Mouse (Mus musculus) G1E (cell line): ENCODE results near the gene Tns1. TPM values are rescaled to one million over a fixed set of nuclear protein-coding genes. Genes with fewer than 3 reads are reported as not detected.

Source experiments
- ATAC-seq: 2 replicates; pipeline ENCODE4 v1.8.0; 2016; ENCODE audit warnings: mild to moderate bottlenecking; ENCODE audit not compliant: insufficient number of reproducible peaks, poor library complexity, low FRiP score, severe bottlenecking; ENCODE audit errors: extremely low read depth
- DNase-seq: peaks from one replicate; pipeline ENCODE4 v3.0.0; 2012; ENCODE audit warnings: low spot score
- H3K27me3 ChIP-seq: 2 replicates; pipeline ENCODE4 v1.6.1; 2012; ENCODE audit warnings: mild to moderate bottlenecking, low read length, inconsistent platforms; ENCODE audit not compliant: insufficient read depth
- H3K36me3 ChIP-seq: replicated peaks from 2 replicates; pipeline ENCODE3; 2012; ENCODE audit warnings: mild to moderate bottlenecking, inconsistent platforms
- H3K4me1 ChIP-seq: 2 replicates; pipeline ENCODE4 v1.6.1; 2012; ENCODE audit warnings: low read depth, low read length, inconsistent platforms, mixed read lengths; ENCODE audit not compliant: insufficient read depth
- H3K4me3 ChIP-seq: 2 replicates; pipeline ENCODE4 v1.5.1; 2012; ENCODE audit warnings: low read depth, mild to moderate bottlenecking, inconsistent platforms, low read length, moderate library complexity, mixed read lengths
- H3K9me3 ChIP-seq: replicated peaks from 2 replicates; pipeline ENCODE4 v1.6.1; 2012; ENCODE audit warnings: inconsistent platforms
- CTCF ChIP-seq: IDR thresholded peaks from 2 replicates; pipeline ENCODE4 v1.5.1; 2012; ENCODE audit warnings: low read depth, low read length, inconsistent platforms, mixed read lengths
- GATA1 ChIP-seq: IDR thresholded peaks from 2 replicates; pipeline ENCODE4 v1.6.1; 2012; ENCODE audit warnings: borderline replicate concordance, low read length, inconsistent platforms, mixed read lengths
- GATA2 ChIP-seq: IDR thresholded peaks from 2 replicates; pipeline ENCODE4 v1.6.1; 2012; ENCODE audit warnings: low read depth, low read length, inconsistent platforms, borderline replicate concordance
- POLR2AphosphoS5 ChIP-seq: IDR thresholded peaks from 2 replicates; pipeline ENCODE4 v1.6.1; 2012; ENCODE audit warnings: low read depth, low read length, inconsistent platforms; ENCODE audit not compliant: insufficient replicate concordance
- TAL1 ChIP-seq: conservative IDR thresholded peaks from 2 replicates; pipeline ENCODE4 v1.6.1; 2012; ENCODE audit warnings: low read depth, low read length, inconsistent platforms, mixed read lengths
- polyA plus RNA-seq: library from polyadenylated mRNA; stranded (reverse); fragments of >175 nt; gene quantifications from 2 replicates; pipeline ENCODE4 v1.2.3, GENCODE M21; 2012
- total RNA-seq, 2 experiments: library from RNA; stranded (forward) in 1 of 2; stranded (reverse) in 1 of 2; fragments of 200-1000 nt in 1 of 2; fragments of >200 nt in 1 of 2; fragmentation: Nextera tagmentation in 1 of 2; gene quantifications; 2 replicates each; pipeline ENCODE4 v1.2.3; 2014 to 2017

Tns1 gene
- total and polyA plus RNA-seq, 3 experiments = 0.55 to 27.2 (median 1.7) TPM

GRCm38 (mm10) chr1:74105660-74106059 is 18.6 kb downstream of the Tns1 start:
- TF ChIP-seq POLR2AphosphoS5 = no peak
- no peak for TF ChIP-seq CTCF
- TF ChIP-seq GATA1 = no peak
- TF ChIP-seq TAL1 = no peak
- TF ChIP-seq GATA2 = no peak
- H3K4me3 ChIP-seq = no peak overlapping the region
- H3K9me3 ChIP-seq = no peaks in the 10 kb centered on the region
- H3K4me1 ChIP-seq = no peaks in the 10 kb centered on the region
- no peaks in the 10 kb centered on the region for H3K36me3 ChIP-seq
- ATAC-seq (no peak), DNase-seq (no peak)
- H3K27me3 ChIP-seq = peaks cover 12% of the 10 kb centered on the region

GRCm38 (mm10) chr1:74103654-74104353 is 20.4 kb downstream of the Tns1 start:
- no peaks in the 10 kb centered on the region for H3K36me3 ChIP-seq
- TF ChIP-seq TAL1 = no peak
- no peak for TF ChIP-seq GATA2
- TF ChIP-seq GATA1 = no peak
- TF ChIP-seq POLR2AphosphoS5 = no peak
- no peak for TF ChIP-seq CTCF
- H3K4me3 ChIP-seq = no peak overlapping the region
- H3K4me1 ChIP-seq = no peaks in the 10 kb centered on the region
- peaks cover 23% of the 10 kb centered on the region for H3K27me3 ChIP-seq
- H3K9me3 ChIP-seq = no peaks in the 10 kb centered on the region
- DNase-seq (no peak), ATAC-seq (no peak)

GRCm38 (mm10) chr1:74099001-74099435 is 25.2 kb downstream of the Tns1 start:
- Histone ChIP-seq H3K27me3 (peaks cover 36% of the 10 kb centered on the region), H3K36me3 (no peaks in the 10 kb centered on the region), H3K9me3 (no peaks in the 10 kb centered on the region), H3K4me1 (no peaks in the 10 kb centered on the region), H3K4me3 (no peak overlapping the region)
- no peak for DNase-seq
- ATAC-seq = no peak
- no peak for TF ChIP-seq CTCF
- TF ChIP-seq GATA1 = no peak
- TF ChIP-seq TAL1 = no peak
- TF ChIP-seq POLR2AphosphoS5 = no peak
- no peak for TF ChIP-seq GATA2

- ATAC-seq (no peak), DNase-seq (no peak)
- TF ChIP-seq TAL1 (no peak), POLR2AphosphoS5 (no peak), GATA2 (no peak), GATA1 (no peak)
- Histone ChIP-seq H3K4me3 (no peak overlapping the region), H3K27me3 (peaks cover 36% of the 10 kb centered on the region), H3K9me3 (no peaks in the 10 kb centered on the region), H3K36me3 (no peaks in the 10 kb centered on the region), H3K4me1 (no peaks in the 10 kb centered on the region)
These were observed 25.9 kb downstream of the Tns1 start for GRCm38 (mm10) chr1:74098004-74099000.

DNA sequence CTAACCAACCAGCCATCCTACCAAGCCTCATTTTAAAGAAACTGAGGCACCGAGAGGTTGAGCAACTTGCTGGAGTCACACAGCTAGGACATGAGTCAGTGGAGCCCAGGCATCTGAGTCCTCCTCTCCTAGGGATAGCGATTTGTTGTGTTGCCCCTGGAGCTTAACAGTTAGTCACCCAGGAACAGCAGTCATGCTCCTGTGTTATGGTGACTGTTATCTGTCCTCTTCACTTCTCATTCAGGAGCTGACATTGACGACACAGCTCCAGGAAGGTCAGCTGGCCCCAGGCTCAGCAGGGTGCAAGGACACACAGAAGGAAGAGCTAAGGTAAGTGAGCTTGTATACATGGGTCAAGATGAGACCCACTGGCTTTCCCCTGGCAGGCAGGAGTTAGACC is 28.5 kb downstream of the Tns1 start:
- no peak overlapping the region for H3K4me3 ChIP-seq
- TF ChIP-seq TAL1 = no peak
- no peak for TF ChIP-seq GATA2
- TF ChIP-seq GATA1 = no peak
- no peak for TF ChIP-seq CTCF
- TF ChIP-seq POLR2AphosphoS5 = no peak
- ATAC-seq (no peak), DNase-seq (no peak)
- H3K27me3 ChIP-seq = peaks cover 34% of the 10 kb centered on the region
- H3K36me3 ChIP-seq = no peaks in the 10 kb centered on the region
- H3K9me3 ChIP-seq = no peaks in the 10 kb centered on the region
- H3K4me1 ChIP-seq = no peaks in the 10 kb centered on the region

DNA sequence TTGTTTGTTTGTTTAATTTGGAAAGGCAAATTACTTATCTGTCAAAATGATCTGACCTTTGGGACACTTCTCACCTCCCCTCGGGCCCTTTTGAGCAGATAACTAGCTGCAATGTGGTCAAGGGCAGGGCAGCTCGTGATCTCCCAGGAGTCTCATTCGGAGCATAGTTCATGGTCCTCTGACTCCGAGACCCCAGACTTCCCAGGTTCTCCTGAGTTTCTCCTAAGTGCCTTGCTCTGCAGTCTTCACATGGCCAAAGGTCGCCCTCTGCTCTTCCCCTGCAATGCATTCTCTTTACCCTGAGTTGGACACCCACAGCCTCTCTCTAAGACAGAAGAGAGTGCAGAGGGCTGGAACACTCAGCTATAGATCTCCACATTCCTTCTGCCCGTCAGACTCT is 29.0 kb downstream of the Tns1 start:
- Histone ChIP-seq H3K27me3 (peaks cover 34% of the 10 kb centered on the region), H3K36me3 (no peaks in the 10 kb centered on the region), H3K4me1 (no peaks in the 10 kb centered on the region), H3K9me3 (no peaks in the 10 kb centered on the region), H3K4me3 (no peak overlapping the region)
- no peak for TF ChIP-seq CTCF
- TF ChIP-seq POLR2AphosphoS5 = no peak
- no peak for TF ChIP-seq TAL1
- no peak for TF ChIP-seq GATA1
- TF ChIP-seq GATA2 = no peak
- DNase-seq = no peak
- ATAC-seq = no peak
